Mouse (Mus musculus) mouse trophoblast stem cell (cell line): ENCODE data around the gene Cacna2d3.

ENCODE experiments used
- in situ Hi-C, 2 experiments: fragments of 300-500 bp; cut with MseI, MboI; formaldehyde crosslinking; loops; 2 replicates in 1 of 2; 3 replicates in 1 of 2; pipeline ENCODE4 v1.15.1; 2025

Gene Cacna2d3

GRCm38 (mm10) chr14:29277701-29278100 is 444.0 kb downstream of the Cacna2d3 start:
- in situ Hi-C loops: no loop called here

GRCm38 (mm10) chr14:29273890-29274289 is 447.8 kb downstream of the Cacna2d3 start:
- in situ Hi-C loops: no loop called here

- in situ Hi-C loops: no loop called here
Measured at GRCm38 (mm10) chr14:29270541-29270940, 451.1 kb downstream of the Cacna2d3 start.

- in situ Hi-C loops: no loop called here
Measured at GRCm38 (mm10) chr14:29269816-29270215, 451.8 kb downstream of the Cacna2d3 start.

GRCm38 (mm10) chr14:29268609-29269008 is 453.1 kb downstream of the Cacna2d3 start:
- in situ Hi-C loops: no loop called here

GRCm38 (mm10) chr14:29267233-29267874 is 454.3 kb downstream of the Cacna2d3 start:
- in situ Hi-C loops: no loop called here

- in situ Hi-C loops: no loop called here
Measured at GRCm38 (mm10) chr14:29260621-29261020, 461.0 kb downstream of the Cacna2d3 start.

GRCm38 (mm10) chr14:29243516-29243915 is 478.1 kb downstream of the Cacna2d3 start:
- in situ Hi-C loops: no loop called here

GRCm38 (mm10) chr14:29238446-29238845 is 483.2 kb downstream of the Cacna2d3 start:
- in situ Hi-C loops: no loop called here

- in situ Hi-C loops: no loop called here
Measured at GRCm38 (mm10) chr14:29228976-29229716, 492.5 kb downstream of the Cacna2d3 start.

- in situ Hi-C loops: no loop called here
Measured at GRCm38 (mm10) chr14:29228471-29228870, 493.2 kb downstream of the Cacna2d3 start.

GRCm38 (mm10) chr14:29227959-29228358 is 493.7 kb downstream of the Cacna2d3 start:
- in situ Hi-C loops: no loop called here

GRCm38 (mm10) chr14:29225754-29226365 is 495.8 kb downstream of the Cacna2d3 start:
- in situ Hi-C loops: no loop called here

- in situ Hi-C loops: no loop called here
Measured at GRCm38 (mm10) chr14:29223012-29223411, 498.7 kb downstream of the Cacna2d3 start.

- in situ Hi-C loops: no loop called here
Measured at GRCm38 (mm10) chr14:29222191-29222882, 499.3 kb downstream of the Cacna2d3 start.

GRCm38 (mm10) chr14:29216106-29216505 is 505.6 kb downstream of the Cacna2d3 start:
- in situ Hi-C loops: no loop called here

- in situ Hi-C loops: no loop called here
Measured at GRCm38 (mm10) chr14:29204967-29205268, 516.7 kb downstream of the Cacna2d3 start.

GRCm38 (mm10) chr14:29204236-29204966 is 517.3 kb downstream of the Cacna2d3 start:
- in situ Hi-C loops: no loop called here

GRCm38 (mm10) chr14:29196171-29196570 is 525.5 kb downstream of the Cacna2d3 start:
- in situ Hi-C loops: no loop called here

- in situ Hi-C loops: no loop called here
Measured at GRCm38 (mm10) chr14:29191426-29191825, 530.2 kb downstream of the Cacna2d3 start.

GRCm38 (mm10) chr14:29183730-29184129 is 537.9 kb downstream of the Cacna2d3 start:
- in situ Hi-C loops: no loop called here
